Mouse (Mus musculus) testis, adult 2 months (tissue): ENCODE data around the gene Map3k7.

Experiments used
- CTCF ChIP-seq: fragments of 200-500 bp; IDR thresholded peaks from 2 replicates; pipeline ENCODE4 v1.5.1; 2012; ENCODE audit warnings: low read depth, mild to moderate bottlenecking, inconsistent platforms, low read length, moderate library complexity; ENCODE audit not compliant: control insufficient read depth, insufficient read depth, insufficient replicate concordance
- POLR2A ChIP-seq: fragments of 200-500 bp; IDR thresholded peaks from 2 replicates; pipeline ENCODE4 v1.6.1; 2012; ENCODE audit warnings: low read depth, mild to moderate bottlenecking, inconsistent platforms, low read length, moderate library complexity; ENCODE audit not compliant: control insufficient read depth

GRCm38 (mm10) chr4:31936358-31936757, 27.5 kb upstream of the Map3k7 start:
- no peak for TF ChIP-seq POLR2A
- TF ChIP-seq CTCF = no peak
